13 mouse cellular contexts compared by ENCODE assay signal in the genomic region with DNA sequence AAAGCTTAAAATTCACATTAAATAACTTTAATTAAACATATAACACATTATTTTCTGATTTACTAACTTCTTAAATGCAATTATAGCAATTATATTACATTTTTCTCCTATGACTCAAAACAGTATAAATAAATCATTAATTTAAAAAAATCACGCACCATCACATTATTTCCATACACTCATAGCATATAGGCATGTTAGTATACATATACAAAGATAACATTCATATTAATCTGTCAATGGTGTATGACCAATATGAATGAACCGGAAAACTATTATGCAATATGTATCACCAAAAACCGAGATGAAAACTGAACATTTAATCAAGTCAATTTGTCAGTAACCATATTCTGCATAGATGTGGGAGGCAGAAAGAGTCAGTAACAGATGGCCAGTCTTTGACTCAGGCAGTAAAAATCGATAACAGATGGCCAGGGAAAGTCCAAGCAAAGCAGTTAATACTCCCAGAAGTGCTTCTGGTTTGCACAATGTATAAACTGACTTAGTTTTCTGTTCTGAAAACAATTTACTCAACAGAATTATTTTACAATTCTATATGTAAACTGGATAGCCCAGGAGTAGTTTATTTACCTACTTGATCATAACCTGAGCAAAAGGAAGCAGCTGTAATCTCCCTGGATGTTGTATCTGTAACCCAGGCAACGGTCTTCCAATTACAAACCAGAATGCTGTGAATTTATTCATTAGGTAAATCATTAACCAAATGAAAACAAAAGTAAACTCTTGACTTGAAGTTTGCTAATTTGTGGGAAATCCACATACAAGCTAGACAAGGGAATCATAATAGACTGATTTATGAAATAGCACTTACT.
A peak's percentile ranks its signal among the peaks of the same experiment; 100 is the strongest.
DNase-seq lines count a peak whose midpoint lies in the region; ATAC-seq and TF ChIP-seq lines count a peak whose summit lies in the region.
"Had no signal": no experiment of that assay in that cellular context is flagged by ENCODE, and none has a peak within 500 bp of the region (broad histone marks: within the 10 kb centered on the region; RNA-seq: fewer than 3 reads in every experiment).

No protein-coding gene starts in this region.

- no peaks in the 10 kb centered on the region for H3K36me3 ChIP-seq in kidney, postnatal 0 days (ENCODE audit: insufficient read depth, low read length)
- H3K36me3 ChIP-seq in kidney, adult 2 months (ENCODE audit: control insufficient read depth, insufficient read depth, low read length) = no peaks in the 10 kb centered on the region
- no peaks in the 10 kb centered on the region for H3K36me3 ChIP-seq in hindbrain, embryonic 13.5 days

- TF ChIP-seq CTCF in kidney, postnatal 0 days (IDR thresholded peaks at IDR 0.05; ENCODE audit: low read depth) = no peak
- TF ChIP-seq CTCF in kidney, adult 2 months (conservative IDR thresholded peaks at IDR 0.05; ENCODE audit: insufficient read depth, insufficient read length, low read depth, low read length) = no peak
- no peak for TF ChIP-seq CTCF in lung, adult 2 months (IDR thresholded peaks at IDR 0.05; ENCODE audit: insufficient read depth, low read length)

- H3K4me2 ChIP-seq in kidney, postnatal 0 days (ENCODE audit: low read length) = no peak overlapping the region
- no peak overlapping the region for H3K4me2 ChIP-seq in hindbrain, embryonic 13.5 days

- no peak overlapping the region for H3K9ac ChIP-seq in kidney, postnatal 0 days (ENCODE audit: low read depth, low read length)
- H3K9ac ChIP-seq in hindbrain, embryonic 13.5 days = no peak overlapping the region

- H3K27me3 ChIP-seq in kidney, postnatal 0 days (ENCODE audit: insufficient read depth, low read length) = no peaks in the 10 kb centered on the region
- no peaks in the 10 kb centered on the region for H3K27me3 ChIP-seq in kidney, adult 2 months (replicated peaks; ENCODE audit: control insufficient read depth, insufficient read depth, low read length)
- no peaks in the 10 kb centered on the region for H3K27me3 ChIP-seq in hindbrain, embryonic 13.5 days

- DNase-seq in kidney, postnatal 0 days (ENCODE audit: low spot score) = peak; percentile 27
- no peak for DNase-seq in kidney, adult 2 months
- DNase-seq in embryo, embryonic 10.5 days (ENCODE audit: low spot score) = peak; percentile 47
- peak; percentile 13 to 45 for DNase-seq in layer of hippocampus, postnatal 36 days
- DNase-seq in thymus, postnatal 36 days = no peak
- no peak for DNase-seq in lung, adult 2 months
- no peak for DNase-seq in left cerebral cortex, adult 8-10 months (ENCODE audit: low spot score in 2 of 2)
- DNase-seq: adrenal gland, postnatal 36 days; cerebellum, adult 9-11 months; heart, adult 2 months; kidney, adult 8-10 months had no signal

- peak; percentile 66 for ATAC-seq in kidney, postnatal 0 days (replicated peaks; ENCODE audit: low FRiP score, low read depth)
- peak; percentile 61; the same call in 1 of the 2 replicates for ATAC-seq in hindbrain, embryonic 13.5 days (ENCODE audit: low FRiP score)
- ATAC-seq: CD4-positive, CD25-positive, alpha-beta regulatory T cell, adult 4 months had no signal

- no peak overlapping the region for H3K4me3 ChIP-seq in kidney, postnatal 0 days (replicated peaks; ENCODE audit: low read depth, low read length)
- H3K4me3 ChIP-seq in kidney, adult 2 months (ENCODE audit: insufficient read depth, low read depth, low read length) = no peak overlapping the region
- H3K4me3 ChIP-seq in hindbrain, embryonic 13.5 days = no peak overlapping the region
- H3K4me3 ChIP-seq in lung, adult 2 months (replicated peaks; ENCODE audit: extremely low read depth, low read depth, low read length) = no peak overlapping the region
- H3K4me3 ChIP-seq: heart, adult 2 months had no signal

- WGBS in kidney, postnatal 0 days = 72% methylated on average over 5 of the region's 5 CpGs
- 62% methylated on average over 5 of the region's 5 CpGs for WGBS in kidney, adult 2 months
- WGBS in hindbrain, embryonic 13.5 days = 59% methylated on average over 5 of the region's 5 CpGs
- WGBS in lung, adult 2 months = 78% methylated on average over 5 of the region's 5 CpGs

- no peaks in the 10 kb centered on the region for H3K4me1 ChIP-seq in kidney, postnatal 0 days (replicated peaks; ENCODE audit: insufficient read depth, low read length)
- no peaks in the 10 kb centered on the region for H3K4me1 ChIP-seq in kidney, adult 2 months (ENCODE audit: control insufficient read depth, insufficient read depth, low read length)
- H3K4me1 ChIP-seq in hindbrain, embryonic 13.5 days (replicated peaks) = no peaks in the 10 kb centered on the region
- no peaks in the 10 kb centered on the region for H3K4me1 ChIP-seq in lung, adult 2 months (ENCODE audit: control insufficient read depth, insufficient read depth, low read length)

- H3K9me3 ChIP-seq in kidney, postnatal 0 days (replicated peaks; ENCODE audit: low read length) = no peaks in the 10 kb centered on the region
- H3K9me3 ChIP-seq in hindbrain, embryonic 13.5 days = no peaks in the 10 kb centered on the region

- no peak for TF ChIP-seq POLR2A in kidney, adult 2 months (IDR thresholded peaks at IDR 0.05; ENCODE audit: low read depth, low read length)
- TF ChIP-seq POLR2A in lung, adult 2 months (IDR thresholded peaks at IDR 0.05; ENCODE audit: borderline replicate concordance, extremely low read depth, low read depth, low read length) = no peak

- H3K27ac ChIP-seq in kidney, postnatal 0 days = no peak overlapping the region
- no peak overlapping the region for H3K27ac ChIP-seq in kidney, adult 2 months (ENCODE audit: insufficient read depth, low read depth, low read length)
- no peak overlapping the region for H3K27ac ChIP-seq in hindbrain, embryonic 13.5 days
- H3K27ac ChIP-seq: heart, adult 2 months had no signal

Comparison
In these comparisons a context has a peak if more than half of its experiments do, and no peak if none do; other contexts are left out.
1. DNase-seq: peak in kidney, postnatal 0 days (single experiment), embryo, embryonic 10.5 days (single experiment) and layer of hippocampus, postnatal 36 days (2 of 2); none in kidney, adult 2 months (single experiment), thymus, postnatal 36 days (0 of 2), lung, adult 2 months (single experiment) and left cerebral cortex, adult 8-10 months (0 of 2).